Mouse (Mus musculus) stomach, postnatal 0 days (tissue): ENCODE data around the gene Itga2. TPM values are rescaled to one million over a fixed set of nuclear protein-coding genes. Genes with fewer than 3 reads are reported as not detected.
A peak's percentile ranks its signal among the peaks of the same experiment; 100 is the strongest.

ENCODE experiments used
- ATAC-seq: fragments of 200-750 bp; cut with Nextera tagmentation; 2 replicates; pipeline ENCODE4 v1.8.0; 2017; ENCODE audit not compliant: low FRiP score, low TSS enrichment
- DNase-seq: peaks from one replicate; pipeline ENCODE4 v3.0.0-alpha.2; 2016; ENCODE audit warnings: low spot score
- H3K27ac ChIP-seq: fragments of 300-500 bp; sonication (generic); replicated peaks from 2 replicates; pipeline ENCODE4 v1.5.1; 2014; ENCODE audit warnings: mild to moderate bottlenecking, control low read depth
- H3K27me3 ChIP-seq: fragments of 300-500 bp; sonication (generic); 2 replicates; pipeline ENCODE4 v1.6.1; 2014; ENCODE audit warnings: low read length; ENCODE audit not compliant: control insufficient read depth, insufficient read depth
- H3K36me3 ChIP-seq: fragments of 300-500 bp; sonication (generic); 2 replicates; pipeline ENCODE4 v1.6.1; 2014; ENCODE audit warnings: low read length, mixed read lengths; ENCODE audit not compliant: control insufficient read depth, insufficient read depth
- H3K4me1 ChIP-seq: fragments of 300-500 bp; sonication (generic); replicated peaks from 2 replicates; pipeline ENCODE4 v1.6.1; 2014; ENCODE audit warnings: antibody characterized with exemption; ENCODE audit not compliant: control insufficient read depth, insufficient read depth
- H3K4me2 ChIP-seq: fragments of 300-500 bp; sonication (generic); replicated peaks from 2 replicates; pipeline ENCODE4 v1.6.1; 2014; ENCODE audit warnings: low read depth, mild to moderate bottlenecking, control low read depth, moderate library complexity
- H3K4me3 ChIP-seq: fragments of 300-500 bp; sonication (generic); 2 replicates; pipeline ENCODE4 v1.5.1; 2014; ENCODE audit warnings: low read depth, low read length, control low read depth
- H3K9ac ChIP-seq: fragments of 300-500 bp; sonication (generic); 2 replicates; pipeline ENCODE4 v1.6.1; 2014; ENCODE audit warnings: mild to moderate bottlenecking, low read length, control low read depth, mixed read lengths
- H3K9me3 ChIP-seq: fragments of 300-500 bp; sonication (generic); 2 replicates; pipeline ENCODE4 v1.6.1; 2016; ENCODE audit warnings: low read length; ENCODE audit not compliant: control insufficient read depth
- CTCF ChIP-seq: IDR thresholded peaks from 2 replicates; pipeline ENCODE4 v1.5.1; 2016; ENCODE audit warnings: antibody characterized with exemption, low read depth, mild to moderate bottlenecking, moderate library complexity
- EP300 ChIP-seq: optimal IDR thresholded peaks from 2 replicates; pipeline ENCODE3; 2016; ENCODE audit warnings: antibody characterized with exemption
- WGBS: fragments of 180-500 bp; shearing (Covaris S2); extraction: QIAGEN DNeasy Blood & Tissue Kit; methylation state at CpG from one replicate; pipeline ENCODE4 v1.1.7; 2014; 5-methylcytosine and 5-hydroxymethylcytosine counted together
- polyA plus RNA-seq: library from polyadenylated mRNA; unstranded; fragments of >200 nt; fragmentation: Nextera tagmentation; extraction: Ambion mirVana; gene quantifications from 2 replicates; pipeline ENCODE4 v1.2.1, GENCODE M21; 2015

Itga2 gene
- polyA plus RNA-seq, 1 experiment from 2014 or later, result 4.4 TPM

DNA sequence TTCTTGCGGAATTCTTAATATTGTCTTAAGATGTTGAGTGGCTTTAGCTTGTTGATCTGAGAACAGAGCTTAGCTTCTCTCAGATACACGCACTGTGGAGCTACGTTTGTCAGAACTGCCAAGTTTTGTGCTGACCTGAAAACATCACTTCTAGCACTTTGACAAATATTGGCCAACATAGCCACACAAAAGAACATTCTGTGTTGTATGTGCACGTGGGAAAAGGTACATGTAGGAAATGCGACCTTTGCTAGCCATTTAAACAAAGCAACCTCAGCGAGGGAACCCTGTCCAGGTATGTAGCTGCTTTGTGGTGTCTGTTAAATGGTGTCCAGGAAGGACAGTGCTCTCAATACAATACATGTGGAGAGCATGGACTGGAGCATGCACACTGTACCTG is 77.9 kb downstream of the Itga2 start:
- Histone ChIP-seq H3K4me3 (no peak overlapping the region), H3K27ac (no peak overlapping the region), H3K4me2 (no peak overlapping the region), H3K4me1 (no peaks in the 10 kb centered on the region), H3K9me3 (no peaks in the 10 kb centered on the region), H3K36me3 (no peaks in the 10 kb centered on the region), H3K27me3 (no peaks in the 10 kb centered on the region), H3K9ac (no peak overlapping the region)
- DNase-seq, result no peak
- 74% methylated on average over 6 of the region's 6 CpGs for WGBS
- ATAC-seq, result no peak
- TF ChIP-seq CTCF (no peak), EP300 (no peak)

DNA sequence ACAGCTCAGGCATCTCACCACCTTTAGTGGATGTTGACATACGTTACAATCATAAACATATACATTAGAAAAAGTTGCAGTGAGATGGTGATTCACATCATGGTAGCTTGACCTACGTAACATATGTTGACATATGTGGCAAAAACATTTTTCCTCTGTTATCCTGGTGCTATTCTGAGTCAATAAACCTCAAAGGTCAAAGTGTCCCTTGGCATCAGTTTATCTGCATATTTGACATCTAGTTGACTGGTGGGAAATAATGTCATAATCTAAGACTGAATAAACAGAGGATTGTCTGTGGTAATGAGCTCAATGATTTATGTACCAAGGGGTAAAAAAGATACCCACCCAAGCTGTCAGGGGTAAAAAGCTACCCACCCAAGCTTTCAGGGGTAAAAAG is 78.7 kb downstream of the Itga2 start:
- TF ChIP-seq EP300 (no peak), CTCF (no peak)
- ATAC-seq (no peak), DNase-seq (no peak)
- H3K27ac ChIP-seq, result no peak overlapping the region
- WGBS, result 83% methylated on average over 2 of the region's 2 CpGs
- H3K4me2 ChIP-seq, result no peak overlapping the region
- H3K9me3 ChIP-seq, result no peaks in the 10 kb centered on the region
- H3K27me3 ChIP-seq, result no peaks in the 10 kb centered on the region
- H3K4me1 ChIP-seq, result no peaks in the 10 kb centered on the region
- H3K9ac ChIP-seq, result no peak overlapping the region
- H3K4me3 ChIP-seq, result no peak overlapping the region
- no peaks in the 10 kb centered on the region for H3K36me3 ChIP-seq

DNA sequence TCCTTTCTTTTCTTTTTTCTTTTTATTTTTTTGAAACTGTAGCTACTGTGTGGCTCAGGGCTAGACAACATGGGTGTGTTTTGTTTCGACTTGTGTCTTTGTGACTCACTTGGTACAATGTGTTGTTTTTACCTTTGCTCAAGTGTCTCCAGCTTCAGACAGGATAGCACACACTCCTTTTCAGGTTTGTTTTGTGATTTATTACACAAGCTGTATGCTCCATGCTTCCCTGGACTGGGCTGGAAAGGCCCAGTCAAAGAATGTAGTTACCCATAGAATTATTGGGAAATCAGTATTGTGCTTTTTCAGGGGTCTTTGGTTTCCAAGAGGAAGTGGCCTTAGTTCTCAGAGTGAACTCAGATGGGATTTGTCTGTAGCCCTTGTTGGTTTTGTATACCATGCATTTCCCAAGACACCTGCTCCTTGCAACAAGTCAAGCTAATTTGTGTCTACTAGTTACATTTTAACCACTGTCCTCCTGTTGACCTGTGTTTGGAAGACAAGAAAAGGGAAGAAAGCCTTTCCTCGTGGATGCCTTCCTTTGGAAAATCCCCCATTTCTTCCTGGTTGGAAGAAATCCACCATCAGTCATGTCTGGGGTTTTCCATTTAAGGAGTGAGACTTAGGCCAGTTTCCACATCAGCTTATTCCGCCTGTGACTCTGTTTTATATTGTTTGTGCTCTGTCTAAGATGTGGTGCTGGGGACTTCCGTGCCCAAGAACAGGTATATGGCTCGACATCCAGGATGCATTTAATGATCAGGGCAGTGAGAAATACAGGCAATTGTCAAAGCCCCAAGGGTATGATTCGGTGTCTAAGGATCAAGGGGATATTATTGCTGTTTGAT is 79.4 kb downstream of the Itga2 start:
- ATAC-seq (peak; percentile 63; the same call in 1 of the 2 replicates), DNase-seq (no peak)
- Histone ChIP-seq H3K9ac (no peak overlapping the region), H3K9me3 (no peaks in the 10 kb centered on the region), H3K36me3 (no peaks in the 10 kb centered on the region), H3K4me3 (no peak overlapping the region), H3K27ac (0 out of 2 replicates have a peak overlapping the region, but pooled peaks have one; percentile 24), H3K27me3 (no peaks in the 10 kb centered on the region), H3K4me1 (no peaks in the 10 kb centered on the region), H3K4me2 (no peak overlapping the region)
- 55% methylated on average over 6 of the region's 6 CpGs for WGBS
- TF ChIP-seq EP300 (no peak), CTCF (no peak)

DNA sequence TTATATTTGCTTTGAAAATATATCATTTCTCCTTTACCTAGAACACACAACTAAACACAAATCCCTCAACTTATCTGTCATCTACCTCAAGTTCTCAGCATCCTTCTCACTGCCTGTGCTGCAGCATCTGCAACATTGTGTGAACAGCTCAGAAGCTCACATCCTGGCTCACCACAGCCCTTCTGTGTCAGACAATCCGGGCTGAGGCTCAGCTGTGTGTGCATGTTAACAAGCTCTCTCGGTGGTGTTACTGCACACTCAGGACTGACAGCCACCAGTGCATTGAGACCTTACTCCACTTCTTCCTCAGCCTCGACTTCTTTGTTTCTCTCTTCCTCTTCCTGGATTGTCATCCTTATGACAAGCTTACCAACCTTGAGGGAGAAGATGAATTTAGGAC is 83.0 kb downstream of the Itga2 start:
- H3K9ac ChIP-seq, result no peak overlapping the region
- no peaks in the 10 kb centered on the region for H3K9me3 ChIP-seq
- TF ChIP-seq CTCF (no peak), EP300 (no peak)
- H3K4me3 ChIP-seq, result no peak overlapping the region
- H3K27ac ChIP-seq, result no peak overlapping the region
- DNase-seq, result no peak
- WGBS, result 66% methylated on average over 3 of the region's 3 CpGs
- H3K4me1 ChIP-seq, result no peaks in the 10 kb centered on the region
- H3K36me3 ChIP-seq, result no peaks in the 10 kb centered on the region
- no peak overlapping the region for H3K4me2 ChIP-seq
- H3K27me3 ChIP-seq, result no peaks in the 10 kb centered on the region
- no peak for ATAC-seq

DNA sequence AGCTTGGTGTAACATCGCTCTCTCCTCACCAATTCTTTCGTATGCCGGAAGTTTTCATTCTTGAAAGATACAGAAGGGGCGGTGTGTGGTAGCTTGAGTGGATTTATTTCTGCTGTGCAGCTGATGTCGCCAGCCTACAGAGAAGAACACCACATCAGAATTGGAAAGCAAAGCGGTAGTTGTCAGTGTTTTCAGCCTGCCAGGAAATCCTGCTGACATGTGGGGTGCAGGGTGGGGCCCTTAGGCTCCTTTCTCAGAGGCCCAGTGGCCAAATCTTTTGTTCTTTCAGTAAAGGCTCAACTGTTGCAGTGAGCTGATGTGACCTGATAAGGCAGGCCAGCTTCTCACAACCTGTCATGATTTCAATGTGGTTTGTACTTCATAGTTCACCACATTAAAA is 86.1 kb downstream of the Itga2 start:
- TF ChIP-seq CTCF, result no peak
- no peak for TF ChIP-seq EP300
- H3K9me3 ChIP-seq, result no peaks in the 10 kb centered on the region
- no peak for DNase-seq
- H3K27me3 ChIP-seq, result no peaks in the 10 kb centered on the region
- no peak overlapping the region for H3K4me3 ChIP-seq
- H3K9ac ChIP-seq, result no peak overlapping the region
- H3K4me1 ChIP-seq, result no peaks in the 10 kb centered on the region
- no peaks in the 10 kb centered on the region for H3K36me3 ChIP-seq
- WGBS, result 86% methylated on average over 6 of the region's 6 CpGs
- no peak for ATAC-seq
- H3K27ac ChIP-seq, result no peak overlapping the region
- H3K4me2 ChIP-seq, result no peak overlapping the region

DNA sequence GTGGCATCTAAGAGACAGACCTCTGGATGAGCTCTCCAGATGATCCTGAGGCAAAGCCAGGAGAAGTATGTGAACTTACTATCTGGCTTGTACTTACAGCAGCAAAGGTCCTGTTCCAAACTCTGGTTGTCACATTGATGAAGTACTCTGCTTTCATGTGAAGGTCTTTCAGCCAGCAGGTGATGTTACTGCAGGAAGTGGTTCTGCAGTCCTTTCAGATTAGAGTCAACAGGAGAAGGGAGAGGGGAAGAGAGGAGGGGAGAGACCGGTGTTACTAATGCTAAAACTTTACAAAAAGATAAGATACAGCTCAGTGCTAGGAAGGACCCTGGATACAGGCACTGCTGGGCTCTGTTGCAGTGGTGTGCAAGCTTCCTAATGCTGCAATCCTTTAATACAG is 88.6 kb downstream of the Itga2 start:
- WGBS, result 38% methylated on average over 1 of the region's 1 CpGs
- Histone ChIP-seq H3K27ac (no peak overlapping the region), H3K4me3 (no peak overlapping the region), H3K4me2 (no peak overlapping the region), H3K9ac (no peak overlapping the region), H3K36me3 (no peaks in the 10 kb centered on the region), H3K27me3 (no peaks in the 10 kb centered on the region), H3K9me3 (no peaks in the 10 kb centered on the region), H3K4me1 (0 out of 2 replicates have a peak, but pooled peaks cover 5% of the 10 kb centered on the region)
- DNase-seq, result no peak
- TF ChIP-seq EP300, result no peak
- no peak for TF ChIP-seq CTCF
- no peak for ATAC-seq
